Mouse (Mus musculus): ENCODE data around the gene Pik3r5. TPM values are rescaled to one million over a fixed set of nuclear protein-coding genes. Genes with fewer than 3 reads are reported as not detected.

Gene Pik3r5
- polyA plus RNA-seq, 1 experiment from 2014 or later = 0.21 TPM

- H3K27me3 ChIP-seq (ENCODE audit: insufficient read depth, low read length) = no peaks in the 10 kb centered on the region
- H3K4me1 ChIP-seq (replicated peaks; ENCODE audit: insufficient read depth, low read length) = no peaks in the 10 kb centered on the region
- H3K36me3 ChIP-seq (ENCODE audit: insufficient read depth, low read length) = no peaks in the 10 kb centered on the region
- H3K9ac ChIP-seq (ENCODE audit: low read depth, low read length) = no peak within 1 kb of the TSS
- H3K4me3 ChIP-seq (replicated peaks; ENCODE audit: low read depth, low read length) = peak within 1 kb of the TSS; percentile 14; the same call in 1 of the 2 replicates
- no peak for TF ChIP-seq CTCF (IDR thresholded peaks at IDR 0.05; ENCODE audit: low read depth)
- WGBS = 79% methylated on average over 8 of the region's 8 CpGs
- H3K4me2 ChIP-seq (ENCODE audit: low read length) = peak within 1 kb of the TSS; percentile 39
- H3K27ac ChIP-seq = no peak within 1 kb of the TSS
- ATAC-seq (replicated peaks; ENCODE audit: low FRiP score, low read depth) (no peak), DNase-seq (ENCODE audit: low spot score) (peak; percentile 47)
- no peaks in the 10 kb centered on the region for H3K9me3 ChIP-seq (replicated peaks; ENCODE audit: low read length)
These were observed 71.1 kb downstream of the Pik3r5 start, which contains the start of gene Pik3r6 for GRCm38 (mm10) chr11:68502902-68503629. Gene Pik3r6 (plus strand): TSS chr11:68503019.

- H3K27ac ChIP-seq = no peak overlapping the region
- no peaks in the 10 kb centered on the region for H3K9me3 ChIP-seq (replicated peaks; ENCODE audit: low read length)
- H3K4me2 ChIP-seq (ENCODE audit: low read length) = no peak overlapping the region
- H3K27me3 ChIP-seq (ENCODE audit: insufficient read depth, low read length) = no peaks in the 10 kb centered on the region
- H3K4me3 ChIP-seq (replicated peaks; ENCODE audit: low read depth, low read length) = no peak overlapping the region
- 72% methylated on average over 11 of the region's 11 CpGs for WGBS
- DNase-seq (ENCODE audit: low spot score) (no peak), ATAC-seq (replicated peaks; ENCODE audit: low FRiP score, low read depth) (no peak)
- H3K4me1 ChIP-seq (replicated peaks; ENCODE audit: insufficient read depth, low read length) = no peaks in the 10 kb centered on the region
- no peak overlapping the region for H3K9ac ChIP-seq (ENCODE audit: low read depth, low read length)
- H3K36me3 ChIP-seq (ENCODE audit: insufficient read depth, low read length) = no peaks in the 10 kb centered on the region
- no peak for TF ChIP-seq CTCF (IDR thresholded peaks at IDR 0.05; ENCODE audit: low read depth)
These were observed 73.0 kb downstream of the Pik3r5 start for GRCm38 (mm10) chr11:68504913-68505312.

DNA sequence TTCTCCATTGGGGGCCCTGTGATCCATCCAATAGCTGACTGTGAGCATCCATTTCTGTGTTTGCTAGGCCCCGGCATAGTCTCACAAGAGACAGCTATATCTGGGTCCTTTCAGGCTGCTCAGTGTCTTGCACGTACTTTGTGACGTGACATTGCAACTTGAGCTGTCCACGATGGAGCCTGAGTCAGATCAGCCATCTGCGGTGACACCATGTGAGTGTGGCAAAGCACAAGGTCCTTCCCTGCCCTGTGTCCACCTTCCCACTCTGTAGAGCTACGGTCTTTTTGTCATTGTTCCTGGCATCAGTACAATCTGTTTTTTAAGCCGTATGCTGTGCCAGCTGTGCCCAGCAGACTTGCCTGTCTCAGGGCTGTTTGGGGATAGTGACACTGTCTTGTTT lies 75.3 kb downstream of the Pik3r5 start:
- H3K9ac ChIP-seq (ENCODE audit: low read depth, low read length) = no peak overlapping the region
- H3K4me2 ChIP-seq (ENCODE audit: low read length) = no peak overlapping the region
- no peaks in the 10 kb centered on the region for H3K36me3 ChIP-seq (ENCODE audit: insufficient read depth, low read length)
- no peaks in the 10 kb centered on the region for H3K4me1 ChIP-seq (replicated peaks; ENCODE audit: insufficient read depth, low read length)
- H3K27ac ChIP-seq = no peak overlapping the region
- H3K9me3 ChIP-seq (replicated peaks; ENCODE audit: low read length) = no peaks in the 10 kb centered on the region
- no peak for TF ChIP-seq CTCF (IDR thresholded peaks at IDR 0.05; ENCODE audit: low read depth)
- H3K4me3 ChIP-seq (replicated peaks; ENCODE audit: low read depth, low read length) = no peak overlapping the region
- no peaks in the 10 kb centered on the region for H3K27me3 ChIP-seq (ENCODE audit: insufficient read depth, low read length)
- ATAC-seq (replicated peaks; ENCODE audit: low FRiP score, low read depth) (no peak), DNase-seq (ENCODE audit: low spot score) (no peak)
- WGBS = 70% methylated on average over 7 of the region's 7 CpGs

- H3K9ac ChIP-seq (ENCODE audit: low read depth, low read length) = no peak overlapping the region
- 57% methylated on average over 5 of the region's 5 CpGs for WGBS
- no peaks in the 10 kb centered on the region for H3K36me3 ChIP-seq (ENCODE audit: insufficient read depth, low read length)
- no peaks in the 10 kb centered on the region for H3K4me1 ChIP-seq (replicated peaks; ENCODE audit: insufficient read depth, low read length)
- no peaks in the 10 kb centered on the region for H3K9me3 ChIP-seq (replicated peaks; ENCODE audit: low read length)
- ATAC-seq (replicated peaks; ENCODE audit: low FRiP score, low read depth) = no peak
- TF ChIP-seq CTCF (IDR thresholded peaks at IDR 0.05; ENCODE audit: low read depth) = no peak
- H3K4me3 ChIP-seq (replicated peaks; ENCODE audit: low read depth, low read length) = no peak overlapping the region
- H3K27me3 ChIP-seq (ENCODE audit: insufficient read depth, low read length) = no peaks in the 10 kb centered on the region
- H3K4me2 ChIP-seq (ENCODE audit: low read length) = no peak overlapping the region
- no peak overlapping the region for H3K27ac ChIP-seq
- no peak for DNase-seq (ENCODE audit: low spot score)
These were observed 76.7 kb downstream of the Pik3r5 start for GRCm38 (mm10) chr11:68508619-68509018.

DNA sequence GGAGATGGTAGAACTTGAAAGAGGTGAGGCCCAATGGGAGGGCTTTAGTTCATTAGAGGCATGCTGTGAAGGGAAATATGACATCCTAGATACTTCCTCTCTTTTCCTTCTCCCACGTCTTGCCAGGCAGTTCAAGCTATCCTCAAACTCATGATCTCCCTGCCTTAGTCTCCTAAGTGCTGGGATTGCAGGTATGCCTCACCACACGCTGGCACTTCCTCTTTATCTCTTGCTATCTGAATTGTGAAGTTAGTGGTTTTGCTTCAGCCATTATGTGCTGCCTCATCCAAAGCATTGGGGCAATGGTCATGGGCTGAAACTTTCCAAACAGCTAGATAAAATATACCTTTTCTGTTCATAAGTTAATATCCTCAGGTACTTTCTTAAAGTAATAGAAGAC lies 77.3 kb downstream of the Pik3r5 start:
- Histone ChIP-seq H3K9me3 (replicated peaks; ENCODE audit: low read length) (no peaks in the 10 kb centered on the region), H3K4me1 (replicated peaks; ENCODE audit: insufficient read depth, low read length) (no peaks in the 10 kb centered on the region), H3K27me3 (ENCODE audit: insufficient read depth, low read length) (no peaks in the 10 kb centered on the region), H3K4me3 (replicated peaks; ENCODE audit: low read depth, low read length) (no peak overlapping the region), H3K27ac (no peak overlapping the region), H3K36me3 (ENCODE audit: insufficient read depth, low read length) (no peaks in the 10 kb centered on the region), H3K9ac (ENCODE audit: low read depth, low read length) (no peak overlapping the region), H3K4me2 (ENCODE audit: low read length) (no peak overlapping the region)
- ATAC-seq (replicated peaks; ENCODE audit: low FRiP score, low read depth) = no peak
- DNase-seq (ENCODE audit: low spot score) = no peak
- no peak for TF ChIP-seq CTCF (IDR thresholded peaks at IDR 0.05; ENCODE audit: low read depth)
- WGBS = 63% methylated on average over 2 of the region's 2 CpGs

DNA sequence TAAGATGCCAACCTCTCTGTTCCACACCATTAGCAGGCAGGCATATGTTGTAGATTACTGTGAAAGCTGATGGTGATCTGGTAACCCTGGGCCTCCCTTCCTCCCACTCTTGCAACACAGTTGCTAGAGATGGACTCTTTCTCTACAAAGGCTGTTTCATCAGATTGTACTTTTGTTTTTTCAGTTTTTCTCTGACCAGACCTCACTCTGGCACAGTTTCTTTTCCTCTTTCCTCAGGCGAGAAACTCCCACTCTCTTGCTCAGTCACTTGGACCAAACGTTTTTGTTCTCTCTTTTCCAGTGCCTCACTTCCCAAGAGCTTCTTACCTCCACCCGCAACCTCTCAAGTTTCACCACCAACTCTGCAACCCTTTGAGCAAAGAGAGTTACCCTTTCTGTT lies 82.0 kb downstream of the Pik3r5 start:
- H3K4me2 ChIP-seq (ENCODE audit: low read length) = no peak overlapping the region
- DNase-seq (ENCODE audit: low spot score) (peak; percentile 28), ATAC-seq (replicated peaks; ENCODE audit: low FRiP score, low read depth) (no peak)
- H3K27ac ChIP-seq = no peak overlapping the region
- H3K4me3 ChIP-seq (replicated peaks; ENCODE audit: low read depth, low read length) = no peak overlapping the region
- WGBS = 26% methylated on average over 3 of the region's 3 CpGs
- no peak overlapping the region for H3K9ac ChIP-seq (ENCODE audit: low read depth, low read length)
- no peaks in the 10 kb centered on the region for H3K27me3 ChIP-seq (ENCODE audit: insufficient read depth, low read length)
- no peaks in the 10 kb centered on the region for H3K4me1 ChIP-seq (replicated peaks; ENCODE audit: insufficient read depth, low read length)
- H3K36me3 ChIP-seq (ENCODE audit: insufficient read depth, low read length) = no peaks in the 10 kb centered on the region
- H3K9me3 ChIP-seq (replicated peaks; ENCODE audit: low read length) = no peaks in the 10 kb centered on the region
- no peak for TF ChIP-seq CTCF (IDR thresholded peaks at IDR 0.05; ENCODE audit: low read depth)

GRCm38 (mm10) chr11:68519362-68519761 lies 87.4 kb downstream of the Pik3r5 start:
- no peak for TF ChIP-seq CTCF (IDR thresholded peaks at IDR 0.05; ENCODE audit: low read depth)

More at GRCm38 (mm10) chr11:68519362-68519761, 87.4 kb downstream of the Pik3r5 start:
- H3K27me3 ChIP-seq (ENCODE audit: insufficient read depth, low read length) = no peaks in the 10 kb centered on the region
- 89% methylated on average over 4 of the region's 4 CpGs for WGBS
- no peak for ATAC-seq (replicated peaks; ENCODE audit: low FRiP score, low read depth)
- no peak overlapping the region for H3K4me2 ChIP-seq (ENCODE audit: low read length)
- H3K9me3 ChIP-seq (replicated peaks; ENCODE audit: low read length) = no peaks in the 10 kb centered on the region
- H3K27ac ChIP-seq = no peak overlapping the region
- DNase-seq (ENCODE audit: low spot score) = no peak
- no peaks in the 10 kb centered on the region for H3K36me3 ChIP-seq (ENCODE audit: insufficient read depth, low read length)
- no peaks in the 10 kb centered on the region for H3K4me1 ChIP-seq (replicated peaks; ENCODE audit: insufficient read depth, low read length)
- no peak overlapping the region for H3K9ac ChIP-seq (ENCODE audit: low read depth, low read length)
- H3K4me3 ChIP-seq (replicated peaks; ENCODE audit: low read depth, low read length) = no peak overlapping the region

Measured in kidney, postnatal 0 days (tissue).